Comparison of ENCODE assay signal across 24 mouse cellular contexts in genomic region chr5:103357558-103357957, GRCm38 (mm10).
DNase-seq lines count a peak whose midpoint lies in the region; ATAC-seq and TF ChIP-seq lines count a peak whose summit lies in the region.
"Had no signal": no experiment of that assay in that cellular context is flagged by ENCODE, and none has a peak within 500 bp of the region (broad histone marks: within the 10 kb centered on the region; RNA-seq: fewer than 3 reads in every experiment).

No protein-coding gene starts in this region.

- peaks cover 7% of the 10 kb centered on the region; the same call in 1 of the 2 replicates for H3K4me1 ChIP-seq in kidney, adult 2 months (ENCODE audit: control insufficient read depth, insufficient read depth, low read length)
- H3K4me1 ChIP-seq in liver, embryonic 16.5 days (ENCODE audit: control insufficient read depth, low read depth, low read length), result no peaks in the 10 kb centered on the region
- H3K4me1 ChIP-seq in testis, adult 2 months (ENCODE audit: control insufficient read depth, insufficient read depth, low read length), result peaks cover 15% of the 10 kb centered on the region
- H3K4me1 ChIP-seq: embryonic facial prominence, embryonic 12.5 days; forebrain, embryonic 15.5 days had no signal

- TF ChIP-seq CTCF in kidney, adult 2 months (conservative IDR thresholded peaks at IDR 0.05; ENCODE audit: insufficient read depth, insufficient read length, low read depth, low read length), result no peak
- TF ChIP-seq CTCF in testis, adult 2 months (IDR thresholded peaks at IDR 0.05; ENCODE audit: control insufficient read depth, insufficient read depth, insufficient replicate concordance, low read depth, low read length), result no peak

- 80% methylated on average over 5 of the region's 5 CpGs for WGBS in kidney, adult 2 months
- 58% methylated on average over 5 of the region's 5 CpGs for WGBS in liver, embryonic 16.5 days (ENCODE audit: insufficient replicate concordance)

- peak; percentile 29 for DNase-seq in kidney, adult 2 months
- no peak for DNase-seq in kidney, adult 9 months
- DNase-seq in liver, result no peak
- DNase-seq in testis, postnatal 14 days (ENCODE audit: low spot score), result no peak
- DNase-seq: adrenal gland, adult 8-10 months; adrenal gland, postnatal 14 days; adrenal gland, postnatal 36 days; B cell, adult 2 months; cerebellum, adult 11-12 months; cerebellum, adult 2 months; cerebellum, adult 9-10 months; cerebellum, postnatal 10 days; cerebellum, postnatal 25 days had no signal

- H3K9me3 ChIP-seq in liver, embryonic 16.5 days (replicated peaks; ENCODE audit: control insufficient read depth, low read length), result no peaks in the 10 kb centered on the region
- H3K9me3 ChIP-seq: embryonic facial prominence, embryonic 10.5 days; embryonic facial prominence, embryonic 12.5 days; forebrain, embryonic 13.5 days; forebrain, embryonic 15.5 days had no signal

- H3K4me3 ChIP-seq in kidney, adult 2 months (ENCODE audit: insufficient read depth, low read depth, low read length), result no peak overlapping the region
- H3K4me3 ChIP-seq in liver, embryonic 16.5 days (ENCODE audit: low read depth, low read length), result no peak overlapping the region
- H3K4me3 ChIP-seq in testis, adult 2 months (ENCODE audit: control insufficient read depth, low read depth, low read length), result peak overlapping the region; percentile 52
- H3K4me3 ChIP-seq: embryonic facial prominence, embryonic 10.5 days; embryonic facial prominence, embryonic 12.5 days; forebrain, embryonic 13.5 days; forebrain, embryonic 15.5 days had no signal

- H3K27me3 ChIP-seq in kidney, adult 2 months (replicated peaks; ENCODE audit: control insufficient read depth, insufficient read depth, low read length), result no peaks in the 10 kb centered on the region
- H3K27me3 ChIP-seq in liver, embryonic 16.5 days (ENCODE audit: control insufficient read depth, insufficient read depth, low read depth, low read length), result no peaks in the 10 kb centered on the region
- H3K27me3 ChIP-seq in testis, adult 2 months (ENCODE audit: control insufficient read depth, insufficient read depth, low read length), result no peaks in the 10 kb centered on the region
- H3K27me3 ChIP-seq: CH12.LX; embryonic facial prominence, embryonic 12.5 days; Patski had no signal

- TF ChIP-seq POLR2A in kidney, adult 2 months (IDR thresholded peaks at IDR 0.05; ENCODE audit: low read depth, low read length), result no peak
- no peak for TF ChIP-seq POLR2A in testis, adult 2 months (IDR thresholded peaks at IDR 0.05; ENCODE audit: control insufficient read depth, low read depth, low read length)

- no peak overlapping the region for H3K4me2 ChIP-seq in liver, embryonic 16.5 days (ENCODE audit: low read depth, low read length)
- H3K4me2 ChIP-seq: embryonic facial prominence, embryonic 12.5 days; forebrain, embryonic 13.5 days; forebrain, embryonic 15.5 days had no signal

- peak; percentile 58; the same call in 1 of the 2 replicates for ATAC-seq in liver, embryonic 16.5 days (ENCODE audit: low read depth)
- ATAC-seq: activated CD4-positive, CD25-positive, alpha-beta regulatory T cell, adult 4 months; CD4-positive, CD25-positive, alpha-beta regulatory T cell, adult 4 months; forebrain, embryonic 13.5 days; Patski had no signal

- H3K36me3 ChIP-seq in kidney, adult 2 months (ENCODE audit: control insufficient read depth, insufficient read depth, low read length), result no peaks in the 10 kb centered on the region
- no peaks in the 10 kb centered on the region for H3K36me3 ChIP-seq in liver, embryonic 16.5 days (ENCODE audit: control insufficient read depth, insufficient read depth)
- no peaks in the 10 kb centered on the region for H3K36me3 ChIP-seq in testis, adult 2 months (ENCODE audit: control insufficient read depth, insufficient read depth, low read length)
- H3K36me3 ChIP-seq: embryonic facial prominence, embryonic 10.5 days; embryonic facial prominence, embryonic 12.5 days; forebrain, embryonic 15.5 days; G1E had no signal

- no peak overlapping the region for H3K27ac ChIP-seq in kidney, adult 2 months (ENCODE audit: insufficient read depth, low read depth, low read length)
- H3K27ac ChIP-seq in liver, embryonic 16.5 days (ENCODE audit: low read length), result no peak overlapping the region
- no peak overlapping the region for H3K27ac ChIP-seq in testis, adult 2 months (ENCODE audit: control insufficient read depth, insufficient read depth, low read depth, low read length)
- H3K27ac ChIP-seq: embryonic facial prominence, embryonic 10.5 days; embryonic facial prominence, embryonic 12.5 days; forebrain, embryonic 13.5 days; forebrain, embryonic 15.5 days had no signal

- no peak overlapping the region for H3K9ac ChIP-seq in liver, embryonic 16.5 days (ENCODE audit: low read depth, low read length)
- H3K9ac ChIP-seq: embryonic facial prominence, embryonic 12.5 days; forebrain, embryonic 13.5 days; forebrain, embryonic 15.5 days had no signal
